Mouse (Mus musculus): ENCODE data around the gene Wwox. TPM values are rescaled to one million over a fixed set of nuclear protein-coding genes. Genes with fewer than 3 reads are reported as not detected.

The Wwox gene
- polyA plus RNA-seq, 1 experiment from 2014 or later: 8.9 TPM

GRCm38 (mm10) chr8:114629719-114630118 is 190.3 kb downstream of the Wwox start:
- Histone ChIP-seq H3K9me3 (replicated peaks; ENCODE audit: control insufficient read depth, low read length) (no peaks in the 10 kb centered on the region), H3K36me3 (ENCODE audit: control insufficient read depth, insufficient read depth, low read length) (no peaks in the 10 kb centered on the region), H3K4me1 (ENCODE audit: control insufficient read depth, insufficient read depth, low read length) (no peaks in the 10 kb centered on the region), H3K9ac (ENCODE audit: low read length) (no peak overlapping the region), H3K27ac (ENCODE audit: low read depth, low read length) (no peak overlapping the region), H3K4me3 (ENCODE audit: low read depth, low read length) (no peak overlapping the region), H3K27me3 (replicated peaks; ENCODE audit: control insufficient read depth, insufficient read depth, low read length) (no peaks in the 10 kb centered on the region), H3K4me2 (ENCODE audit: low read length) (no peak overlapping the region)
- no peak for DNase-seq (ENCODE audit: low spot score)
- 86% methylated on average over 7 of the region's 7 CpGs for WGBS
- no peak for ATAC-seq

DNA sequence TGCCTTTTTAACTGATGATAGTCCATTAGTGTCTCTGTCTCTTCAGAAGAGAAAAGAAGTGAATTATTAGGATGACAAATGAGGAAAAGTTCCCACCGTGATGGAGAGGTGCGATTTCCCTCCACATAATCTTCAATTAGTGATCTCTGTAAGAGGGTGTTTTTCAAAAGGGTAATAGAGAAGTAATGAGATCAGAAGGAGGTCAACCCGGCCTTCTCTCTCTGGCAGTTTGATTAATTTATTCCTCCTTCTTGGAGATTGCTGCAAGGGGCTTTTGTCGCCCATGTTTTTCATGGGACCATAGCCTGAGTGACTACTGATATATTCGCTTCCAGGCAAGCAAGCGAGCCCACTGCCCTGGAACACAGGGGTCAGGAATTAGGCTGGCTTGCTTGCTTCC is 191.6 kb downstream of the Wwox start:
- Histone ChIP-seq H3K4me2 (ENCODE audit: low read length) (no peak overlapping the region), H3K27ac (ENCODE audit: low read depth, low read length) (no peak overlapping the region), H3K9ac (ENCODE audit: low read length) (no peak overlapping the region), H3K4me1 (ENCODE audit: control insufficient read depth, insufficient read depth, low read length) (no peaks in the 10 kb centered on the region), H3K9me3 (replicated peaks; ENCODE audit: control insufficient read depth, low read length) (no peaks in the 10 kb centered on the region), H3K27me3 (replicated peaks; ENCODE audit: control insufficient read depth, insufficient read depth, low read length) (no peaks in the 10 kb centered on the region), H3K4me3 (ENCODE audit: low read depth, low read length) (no peak overlapping the region), H3K36me3 (ENCODE audit: control insufficient read depth, insufficient read depth, low read length) (no peaks in the 10 kb centered on the region)
- 11% methylated on average over 6 of the region's 6 CpGs for whole genome bisulfite sequencing
- DNase-seq (ENCODE audit: low spot score): peak; percentile 52
- ATAC-seq: no peak

DNA sequence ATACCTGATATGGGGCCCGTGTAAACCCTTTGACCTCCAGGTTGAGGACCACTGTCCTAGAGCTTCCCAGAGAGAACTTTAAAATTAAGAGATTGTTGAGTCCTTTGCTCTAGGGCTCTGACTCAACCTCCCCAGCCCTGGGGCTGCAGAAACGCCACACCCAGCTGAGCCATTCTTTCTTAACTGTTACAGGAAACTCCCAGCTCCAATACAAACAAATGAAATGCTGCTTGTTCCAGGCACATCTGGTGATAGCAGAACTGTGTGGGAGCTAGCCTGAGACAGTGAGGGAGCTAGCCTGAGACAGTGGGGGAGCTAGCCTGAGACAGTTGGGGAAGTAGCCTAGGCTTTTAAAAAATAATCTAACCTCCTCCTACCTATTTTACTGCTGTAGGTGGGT is 194.7 kb downstream of the Wwox start:
- H3K27me3 ChIP-seq (replicated peaks; ENCODE audit: control insufficient read depth, insufficient read depth, low read length): no peaks in the 10 kb centered on the region
- DNase-seq (ENCODE audit: low spot score): no peak
- WGBS: 86% methylated on average over 2 of the region's 2 CpGs
- no peaks in the 10 kb centered on the region for H3K36me3 ChIP-seq (ENCODE audit: control insufficient read depth, insufficient read depth, low read length)
- ATAC-seq: no peak
- H3K4me3 ChIP-seq (ENCODE audit: low read depth, low read length): no peak overlapping the region
- no peaks in the 10 kb centered on the region for H3K4me1 ChIP-seq (ENCODE audit: control insufficient read depth, insufficient read depth, low read length)
- no peak overlapping the region for H3K4me2 ChIP-seq (ENCODE audit: low read length)
- H3K9ac ChIP-seq (ENCODE audit: low read length): no peak overlapping the region
- H3K27ac ChIP-seq (ENCODE audit: low read depth, low read length): no peak overlapping the region
- no peaks in the 10 kb centered on the region for H3K9me3 ChIP-seq (replicated peaks; ENCODE audit: control insufficient read depth, low read length)

DNA sequence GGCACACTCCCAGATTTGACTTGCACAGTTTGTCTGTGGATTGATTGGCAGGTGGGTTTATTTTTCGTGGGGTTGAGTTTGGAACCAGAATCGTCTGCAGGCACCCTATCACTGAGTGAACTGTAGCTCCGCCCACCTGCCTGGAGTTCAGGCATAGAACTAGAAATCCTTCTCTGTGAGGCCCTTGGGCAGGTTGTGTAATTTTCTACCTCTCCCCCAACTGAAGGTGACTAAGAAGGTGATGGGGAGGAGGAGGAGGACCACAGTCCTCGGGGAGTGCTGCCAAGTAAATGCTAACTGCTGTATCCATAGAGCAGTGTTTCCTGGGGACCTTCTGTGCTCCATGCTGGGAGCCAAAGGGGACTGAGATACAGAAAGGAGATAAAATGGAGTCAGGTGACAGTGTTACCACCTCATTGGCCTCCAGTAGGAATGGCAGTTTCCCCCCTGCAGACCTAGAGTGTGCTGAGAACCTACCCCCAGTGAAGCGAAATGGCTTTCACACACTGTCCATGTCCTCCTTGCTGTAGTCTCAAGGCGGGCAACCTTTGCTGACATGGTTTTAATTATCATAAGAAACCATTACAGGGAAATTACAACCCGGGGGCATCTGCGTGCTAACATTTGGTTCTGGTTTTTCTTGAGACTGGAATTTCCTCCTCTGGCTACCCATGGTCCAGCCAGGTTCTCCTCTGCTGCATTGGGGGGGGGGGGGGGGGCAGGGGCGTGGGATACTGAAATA is 195.4 kb downstream of the Wwox start:
- 72% methylated on average over 9 of the region's 9 CpGs for WGBS
- Histone ChIP-seq H3K9me3 (replicated peaks; ENCODE audit: control insufficient read depth, low read length) (no peaks in the 10 kb centered on the region), H3K9ac (ENCODE audit: low read length) (no peak overlapping the region), H3K27ac (ENCODE audit: low read depth, low read length) (no peak overlapping the region), H3K4me3 (ENCODE audit: low read depth, low read length) (no peak overlapping the region), H3K27me3 (replicated peaks; ENCODE audit: control insufficient read depth, insufficient read depth, low read length) (no peaks in the 10 kb centered on the region), H3K4me2 (ENCODE audit: low read length) (no peak overlapping the region), H3K4me1 (ENCODE audit: control insufficient read depth, insufficient read depth, low read length) (no peaks in the 10 kb centered on the region), H3K36me3 (ENCODE audit: control insufficient read depth, insufficient read depth, low read length) (no peaks in the 10 kb centered on the region)
- ATAC-seq (no peak), DNase-seq (ENCODE audit: low spot score) (no peak)

GRCm38 (mm10) chr8:114636376-114636775 is 196.9 kb downstream of the Wwox start:
- Histone ChIP-seq H3K9me3 (replicated peaks; ENCODE audit: control insufficient read depth, low read length) (no peaks in the 10 kb centered on the region), H3K4me2 (ENCODE audit: low read length) (no peak overlapping the region), H3K9ac (ENCODE audit: low read length) (no peak overlapping the region), H3K27me3 (replicated peaks; ENCODE audit: control insufficient read depth, insufficient read depth, low read length) (no peaks in the 10 kb centered on the region), H3K36me3 (ENCODE audit: control insufficient read depth, insufficient read depth, low read length) (no peaks in the 10 kb centered on the region), H3K4me1 (ENCODE audit: control insufficient read depth, insufficient read depth, low read length) (no peaks in the 10 kb centered on the region), H3K27ac (ENCODE audit: low read depth, low read length) (no peak overlapping the region), H3K4me3 (ENCODE audit: low read depth, low read length) (no peak overlapping the region)
- DNase-seq (ENCODE audit: low spot score): no peak
- WGBS: 84% methylated on average over 5 of the region's 5 CpGs
- ATAC-seq: no peak

DNA sequence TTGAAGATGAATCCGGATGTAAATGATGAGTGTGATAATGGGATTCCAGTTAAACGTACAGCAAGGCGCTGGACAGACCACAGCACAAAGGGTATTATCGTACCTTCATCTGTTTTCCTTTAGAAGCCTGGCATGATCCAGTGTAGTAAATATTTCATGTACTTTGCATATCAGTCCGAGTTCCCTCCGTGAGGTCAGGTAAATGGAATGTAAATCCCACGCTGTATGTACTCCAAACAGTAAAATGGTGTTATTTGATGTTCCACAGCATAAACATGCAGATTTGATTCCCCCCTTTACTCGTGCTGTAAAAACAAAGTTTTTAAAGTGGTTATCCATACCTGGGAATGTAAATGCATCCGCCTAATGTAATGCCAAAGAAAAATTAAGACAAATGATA is 202.4 kb downstream of the Wwox start:
- Histone ChIP-seq H3K4me3 (ENCODE audit: low read depth, low read length) (no peak overlapping the region), H3K4me2 (ENCODE audit: low read length) (no peak overlapping the region), H3K27ac (ENCODE audit: low read depth, low read length) (no peak overlapping the region), H3K36me3 (ENCODE audit: control insufficient read depth, insufficient read depth, low read length) (no peaks in the 10 kb centered on the region), H3K4me1 (ENCODE audit: control insufficient read depth, insufficient read depth, low read length) (no peaks in the 10 kb centered on the region), H3K9me3 (replicated peaks; ENCODE audit: control insufficient read depth, low read length) (no peaks in the 10 kb centered on the region), H3K9ac (ENCODE audit: low read length) (no peak overlapping the region), H3K27me3 (replicated peaks; ENCODE audit: control insufficient read depth, insufficient read depth, low read length) (no peaks in the 10 kb centered on the region)
- WGBS: 85% methylated on average over 9 of the region's 9 CpGs
- ATAC-seq (no peak), DNase-seq (ENCODE audit: low spot score) (no peak)

DNA sequence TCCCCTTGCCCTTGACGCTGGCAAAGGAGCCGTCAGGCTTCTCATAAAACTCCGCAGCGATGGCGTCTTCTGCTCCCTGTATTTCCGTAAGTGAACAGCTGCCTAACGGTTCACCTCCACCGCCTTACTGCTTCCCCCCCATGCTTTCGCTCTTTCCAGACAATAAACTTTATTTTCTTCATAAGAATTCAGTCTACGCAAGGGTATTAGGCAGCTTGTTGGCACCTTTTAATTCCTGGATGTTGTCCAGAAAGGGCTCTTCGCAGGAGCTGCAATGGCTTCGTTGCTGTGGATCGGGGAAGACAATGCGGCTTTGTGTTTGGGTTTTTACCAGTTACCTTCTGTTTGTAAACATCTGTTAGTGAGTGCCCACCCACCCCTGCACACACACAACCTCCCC is 211.3 kb downstream of the Wwox start:
- DNase-seq (ENCODE audit: low spot score) (peak; percentile 69), ATAC-seq (no peak)
- no peak overlapping the region for H3K9ac ChIP-seq (ENCODE audit: low read length)
- 0 out of 2 replicates have a peak, but pooled peaks cover 2% of the 10 kb centered on the region for H3K4me1 ChIP-seq (ENCODE audit: control insufficient read depth, insufficient read depth, low read length)
- WGBS: 38% methylated on average over 14 of the region's 14 CpGs
- H3K4me3 ChIP-seq (ENCODE audit: low read depth, low read length): no peak overlapping the region
- no peaks in the 10 kb centered on the region for H3K36me3 ChIP-seq (ENCODE audit: control insufficient read depth, insufficient read depth, low read length)
- H3K27ac ChIP-seq (ENCODE audit: low read depth, low read length): no peak overlapping the region
- no peaks in the 10 kb centered on the region for H3K27me3 ChIP-seq (replicated peaks; ENCODE audit: control insufficient read depth, insufficient read depth, low read length)
- H3K9me3 ChIP-seq (replicated peaks; ENCODE audit: control insufficient read depth, low read length): no peaks in the 10 kb centered on the region
- peak overlapping the region; percentile 28 for H3K4me2 ChIP-seq (ENCODE audit: low read length)

DNA sequence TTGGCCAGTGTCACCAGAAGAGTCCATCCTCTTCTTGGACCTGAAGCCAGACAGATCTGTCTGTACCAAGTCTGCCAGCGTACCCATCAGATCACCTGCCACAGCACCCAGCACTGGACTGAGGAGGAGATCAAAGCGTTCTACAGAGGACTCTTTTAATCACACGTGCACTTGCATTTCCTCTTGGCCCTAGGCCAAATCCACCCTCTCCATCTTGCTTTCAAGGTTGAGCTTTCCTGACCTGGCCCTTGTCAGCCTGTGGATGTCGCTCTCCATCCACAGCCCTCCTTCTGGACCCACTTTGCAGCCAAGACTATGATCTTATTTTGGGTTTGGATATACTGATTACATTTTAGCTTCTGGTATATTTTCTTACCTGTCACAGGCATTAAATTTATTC is 218.3 kb downstream of the Wwox start:
- 64% methylated on average over 4 of the region's 4 CpGs for WGBS
- ATAC-seq: no peak
- H3K9ac ChIP-seq (ENCODE audit: low read length): no peak overlapping the region

DNA sequence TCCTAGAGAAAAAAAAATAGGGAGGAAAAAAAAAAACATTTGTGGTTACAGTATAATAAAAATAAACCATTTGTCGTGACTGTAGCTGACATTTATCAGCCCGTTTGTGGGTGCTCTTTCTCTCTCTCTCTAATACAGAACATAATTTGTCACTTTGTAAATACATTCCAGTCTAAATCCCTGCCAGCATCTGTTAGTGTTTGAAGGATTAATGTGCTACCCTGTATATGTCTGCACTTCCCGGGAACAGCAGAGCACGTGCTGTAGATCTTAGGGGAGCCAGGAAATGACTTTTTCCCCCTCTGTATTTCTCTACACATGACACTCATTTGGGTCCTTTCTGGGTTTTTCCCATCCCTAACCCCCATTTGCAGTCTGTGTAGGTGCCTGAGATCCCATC is 219.0 kb downstream of the Wwox start:
- no peak overlapping the region for H3K4me3 ChIP-seq (ENCODE audit: low read depth, low read length)
- H3K27ac ChIP-seq (ENCODE audit: low read depth, low read length): no peak overlapping the region
- no peaks in the 10 kb centered on the region for H3K4me1 ChIP-seq (ENCODE audit: control insufficient read depth, insufficient read depth, low read length)
- no peak for DNase-seq (ENCODE audit: low spot score)
- no peaks in the 10 kb centered on the region for H3K9me3 ChIP-seq (replicated peaks; ENCODE audit: control insufficient read depth, low read length)
- 77% methylated on average over 4 of the region's 4 CpGs for WGBS
- ATAC-seq: no peak
- H3K4me2 ChIP-seq (ENCODE audit: low read length): no peak overlapping the region
- H3K27me3 ChIP-seq (replicated peaks; ENCODE audit: control insufficient read depth, insufficient read depth, low read length): no peaks in the 10 kb centered on the region
- H3K9ac ChIP-seq (ENCODE audit: low read length): no peak overlapping the region
- no peaks in the 10 kb centered on the region for H3K36me3 ChIP-seq (ENCODE audit: control insufficient read depth, insufficient read depth, low read length)

More for the DNA sequence above, 218.3 kb downstream of the Wwox start:
- no peaks in the 10 kb centered on the region for H3K36me3 ChIP-seq (ENCODE audit: control insufficient read depth, insufficient read depth, low read length)
- no peak overlapping the region for H3K4me2 ChIP-seq (ENCODE audit: low read length)
- no peaks in the 10 kb centered on the region for H3K9me3 ChIP-seq (replicated peaks; ENCODE audit: control insufficient read depth, low read length)
- no peaks in the 10 kb centered on the region for H3K27me3 ChIP-seq (replicated peaks; ENCODE audit: control insufficient read depth, insufficient read depth, low read length)
- no peak for DNase-seq (ENCODE audit: low spot score)
- H3K4me1 ChIP-seq (ENCODE audit: control insufficient read depth, insufficient read depth, low read length): no peaks in the 10 kb centered on the region
- H3K4me3 ChIP-seq (ENCODE audit: low read depth, low read length): no peak overlapping the region
- H3K27ac ChIP-seq (ENCODE audit: low read depth, low read length): no peak overlapping the region
